Comparison of ENCODE assay signal across 9 mouse cellular contexts in the genomic region with DNA sequence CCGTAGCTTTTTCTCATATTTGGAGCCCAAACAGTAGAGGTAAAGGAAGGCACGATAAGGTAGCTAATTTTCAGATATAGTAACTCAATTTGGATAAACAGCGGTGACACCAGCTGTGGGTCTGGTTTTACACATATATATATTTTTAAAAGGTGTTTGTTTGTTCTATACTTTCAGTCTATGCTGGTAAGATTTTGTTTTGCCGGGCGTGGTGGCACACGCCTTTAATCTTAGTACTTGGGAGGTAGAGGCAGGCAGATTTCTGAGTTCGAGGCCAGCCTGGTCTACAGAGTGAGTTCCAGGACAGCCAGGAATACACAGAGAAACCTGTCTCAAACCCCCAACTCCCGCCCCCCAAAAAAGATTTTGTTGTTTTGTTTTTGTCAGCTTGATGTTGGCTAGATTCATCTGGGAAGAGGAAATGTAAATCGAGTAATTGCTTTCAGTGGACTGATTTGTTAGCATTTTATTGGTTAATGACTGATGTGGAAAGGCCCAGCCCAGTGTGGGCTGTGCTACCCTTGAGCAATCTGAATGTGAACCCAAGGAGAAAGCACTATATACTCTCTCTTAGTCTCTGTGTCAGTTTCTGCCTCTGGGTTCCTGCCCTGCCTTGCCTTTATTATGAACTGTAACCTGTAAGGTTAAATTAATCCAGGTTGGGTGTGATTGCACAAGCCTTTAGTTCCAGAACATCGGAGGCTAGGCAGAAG. TPM values are rescaled to one million over a fixed set of nuclear protein-coding genes. Genes with fewer than 3 reads are reported as not detected.
DNase-seq lines count a peak whose midpoint lies in the region; ATAC-seq and TF ChIP-seq lines count a peak whose summit lies in the region.
"Had no signal": no experiment of that assay in that cellular context is flagged by ENCODE, and none has a peak within 500 bp of the region (broad histone marks: within the 10 kb centered on the region; RNA-seq: fewer than 3 reads in every experiment).

No protein-coding gene starts in this region.

- peaks cover 9% of the 10 kb centered on the region for H3K36me3 ChIP-seq in embryonic facial prominence, embryonic 13.5 days
- H3K36me3 ChIP-seq in forebrain, postnatal 0 days (ENCODE audit: insufficient read depth), result 0 out of 2 replicates have a peak, but pooled peaks cover 5% of the 10 kb centered on the region
- peaks cover 2% of the 10 kb centered on the region for H3K36me3 ChIP-seq in liver, embryonic 16.5 days (ENCODE audit: control insufficient read depth, insufficient read depth)
- peaks cover 1% of the 10 kb centered on the region; the same call in 1 of the 2 replicates for H3K36me3 ChIP-seq in thymus, adult 2 months (ENCODE audit: control insufficient read depth, insufficient read depth, low read length)

- H3K27ac ChIP-seq in embryonic facial prominence, embryonic 13.5 days, result peak overlapping the region; percentile 62; the same call in 1 of the 2 replicates
- H3K27ac ChIP-seq in forebrain, postnatal 0 days (ENCODE audit: low read depth, low read length), result no peak overlapping the region
- no peak overlapping the region for H3K27ac ChIP-seq in liver, embryonic 16.5 days (ENCODE audit: low read length)
- H3K27ac ChIP-seq in thymus, adult 2 months (ENCODE audit: control insufficient read depth, insufficient read depth, low read length), result no peak overlapping the region
- H3K27ac ChIP-seq: embryonic facial prominence, embryonic 12.5 days had no signal

- peaks cover 23% of the 10 kb centered on the region for H3K4me1 ChIP-seq in embryonic facial prominence, embryonic 13.5 days
- H3K4me1 ChIP-seq in forebrain, postnatal 0 days (ENCODE audit: insufficient read depth), result peaks cover 15% of the 10 kb centered on the region
- peaks cover 37% of the 10 kb centered on the region for H3K4me1 ChIP-seq in liver, embryonic 16.5 days (ENCODE audit: control insufficient read depth, low read depth, low read length)
- H3K4me1 ChIP-seq in thymus, adult 2 months (replicated peaks; ENCODE audit: control insufficient read depth, insufficient read depth, low read length), result peaks cover 5% of the 10 kb centered on the region

- no peaks in the 10 kb centered on the region for H3K27me3 ChIP-seq in embryonic facial prominence, embryonic 13.5 days
- no peaks in the 10 kb centered on the region for H3K27me3 ChIP-seq in forebrain, postnatal 0 days (ENCODE audit: insufficient read depth, low read length)
- H3K27me3 ChIP-seq in liver, embryonic 16.5 days (ENCODE audit: control insufficient read depth, insufficient read depth, low read depth, low read length), result no peaks in the 10 kb centered on the region
- H3K27me3 ChIP-seq in thymus, adult 2 months (ENCODE audit: control insufficient read depth, insufficient read depth, low read length), result no peaks in the 10 kb centered on the region
- H3K27me3 ChIP-seq: embryonic facial prominence, embryonic 12.5 days had no signal

- H3K9me3 ChIP-seq in embryonic facial prominence, embryonic 13.5 days, result no peaks in the 10 kb centered on the region
- H3K9me3 ChIP-seq in forebrain, postnatal 0 days (ENCODE audit: low read length), result no peaks in the 10 kb centered on the region
- no peaks in the 10 kb centered on the region for H3K9me3 ChIP-seq in liver, embryonic 16.5 days (replicated peaks; ENCODE audit: control insufficient read depth, low read length)
- H3K9me3 ChIP-seq: embryonic facial prominence, embryonic 12.5 days had no signal

- no peak overlapping the region for H3K9ac ChIP-seq in embryonic facial prominence, embryonic 13.5 days
- no peak overlapping the region for H3K9ac ChIP-seq in forebrain, postnatal 0 days
- H3K9ac ChIP-seq in liver, embryonic 16.5 days (ENCODE audit: low read depth, low read length), result peak overlapping the region; percentile 31; the same call in 1 of the 2 replicates
- H3K9ac ChIP-seq: embryonic facial prominence, embryonic 12.5 days had no signal

- H3K4me2 ChIP-seq in embryonic facial prominence, embryonic 13.5 days, result peak overlapping the region; percentile 89; the same call in 1 of the 2 replicates
- H3K4me2 ChIP-seq in forebrain, postnatal 0 days (ENCODE audit: low read depth), result peak overlapping the region; percentile 75
- H3K4me2 ChIP-seq in liver, embryonic 16.5 days (ENCODE audit: low read depth, low read length), result peak overlapping the region; percentile 64

- 81% methylated on average over 10 of the region's 10 CpGs for WGBS in embryonic facial prominence, embryonic 13.5 days
- 88% methylated on average over 10 of the region's 10 CpGs for WGBS in forebrain, postnatal 0 days
- 72% methylated on average over 10 of the region's 10 CpGs for WGBS in liver, embryonic 16.5 days (ENCODE audit: insufficient replicate concordance)
- WGBS in thymus, adult 2 months, result 86% methylated on average over 10 of the region's 10 CpGs

- no peak for TF ChIP-seq CTCF in forebrain, postnatal 0 days (IDR thresholded peaks at IDR 0.05; ENCODE audit: low read depth)
- TF ChIP-seq CTCF in thymus, adult 2 months (IDR thresholded peaks at IDR 0.05; ENCODE audit: borderline replicate concordance, control insufficient read depth, extremely low read depth, insufficient read depth, low read length, poor library complexity), result no peak

- TF ChIP-seq POLR2A in thymus, adult 2 months (IDR thresholded peaks at IDR 0.05; ENCODE audit: control insufficient read depth, extremely low read depth, insufficient read depth, low read length, poor library complexity), result no peak

- ATAC-seq in embryonic facial prominence, embryonic 13.5 days (ENCODE audit: insufficient number of reproducible peaks, insufficient read depth, low FRiP score, low TSS enrichment, low read depth), result no peak
- no peak for ATAC-seq in forebrain, postnatal 0 days
- ATAC-seq in liver, embryonic 16.5 days (ENCODE audit: low read depth), result no peak

- DNase-seq in kidney, adult 9 months, result peak; percentile 54
- DNase-seq in kidney, adult 18-20 months, result no peak
- no peak for DNase-seq in forebrain, postnatal 0 days
- no peak for DNase-seq in adrenal gland, postnatal 4 days (ENCODE audit: low spot score in 2 of 2)
- no peak for DNase-seq in thymus, adult 2 months

- peak overlapping the region; percentile 75; the same call in 1 of the 2 replicates for H3K4me3 ChIP-seq in embryonic facial prominence, embryonic 13.5 days
- no peak overlapping the region for H3K4me3 ChIP-seq in forebrain, postnatal 0 days (ENCODE audit: low read depth, low read length)
- H3K4me3 ChIP-seq in liver, embryonic 16.5 days (ENCODE audit: low read depth, low read length), result peak overlapping the region; percentile 88; the same call in 1 of the 2 replicates
- no peak overlapping the region for H3K4me3 ChIP-seq in thymus, adult 2 months (ENCODE audit: control insufficient read depth, insufficient read depth, low read length)

RNA-seq across cellular contexts. Expression of gene Slc25a44, which starts 0.9 kb away (rescaled TPM):
- polyA plus RNA-seq in embryonic facial prominence, embryonic 13.5 days (2015; fragmentation: Nextera tagmentation; extraction: Ambion mirVana), result 16.5 and 16.7 TPM in 2 replicates
- total RNA-seq in forebrain, postnatal 0 days (2014; rRNA removed), result 51.4 and 63.3 TPM in 2 replicates
- 35.6 and 36.9 TPM in 2 replicates for polyA plus RNA-seq in forebrain, postnatal 0 days (2015; fragmentation: Nextera tagmentation; extraction: Ambion mirVana)
- 10.0 and 11.8 TPM in 2 replicates for polyA plus RNA-seq in liver, embryonic 16.5 days (2015; fragmentation: Nextera tagmentation; extraction: Ambion mirVana)
- total RNA-seq in adrenal gland, postnatal 4 days (2021), result 10 to 100 TPM; 34.9 to 35.7 TPM
- polyA plus RNA-seq in thymus, adult 2 months (2012; rRNA removed), result 30.8 and 32.5 TPM in 2 replicates

RNA-seq across cellular contexts. Expression of gene Pmf1, which starts 15.7 kb away (rescaled TPM):
- polyA plus RNA-seq in embryonic facial prominence, embryonic 13.5 days (2015; fragmentation: Nextera tagmentation; extraction: Ambion mirVana), result 121 and 153 TPM in 2 replicates
- 22.5 and 23.8 TPM in 2 replicates for total RNA-seq in forebrain, postnatal 0 days (2014; rRNA removed)
- polyA plus RNA-seq in forebrain, postnatal 0 days (2015; fragmentation: Nextera tagmentation; extraction: Ambion mirVana), result 27.4 and 30.5 TPM in 2 replicates
- 69.7 and 76.8 TPM in 2 replicates for polyA plus RNA-seq in liver, embryonic 16.5 days (2015; fragmentation: Nextera tagmentation; extraction: Ambion mirVana)
- 10 to 100 TPM; 78.8 to 79.0 TPM for total RNA-seq in adrenal gland, postnatal 4 days (2021)
- polyA plus RNA-seq in thymus, adult 2 months (2012; rRNA removed), result 138 and 151 TPM in 2 replicates

RNA-seq across cellular contexts. Expression of gene Sema4a, which starts 35.1 kb away (rescaled TPM):
- polyA plus RNA-seq in embryonic facial prominence, embryonic 13.5 days (2015; fragmentation: Nextera tagmentation; extraction: Ambion mirVana), result 10.3 and 13.3 TPM in 2 replicates
- 31.5 and 33.0 TPM in 2 replicates for total RNA-seq in forebrain, postnatal 0 days (2014; rRNA removed)
- polyA plus RNA-seq in forebrain, postnatal 0 days (2015; fragmentation: Nextera tagmentation; extraction: Ambion mirVana), result 19.1 and 25.8 TPM in 2 replicates
- 27.0 and 29.1 TPM in 2 replicates for polyA plus RNA-seq in liver, embryonic 16.5 days (2015; fragmentation: Nextera tagmentation; extraction: Ambion mirVana)
- total RNA-seq in adrenal gland, postnatal 4 days (2021), result 10 to 100 TPM; 11.5 to 15.5 TPM
- 99.3 and 109 TPM in 2 replicates for polyA plus RNA-seq in thymus, adult 2 months (2012; rRNA removed)

RNA-seq across cellular contexts. Expression of gene Bglap, which starts 41.6 kb away (rescaled TPM):
- polyA plus RNA-seq in embryonic facial prominence, embryonic 13.5 days (2015; fragmentation: Nextera tagmentation; extraction: Ambion mirVana), result 0.91 TPM in 1 of 2 replicates, not detected in the other
- 0.76 TPM in 1 of 2 replicates, not detected in the other for total RNA-seq in forebrain, postnatal 0 days (2014; rRNA removed)
- not detected in 2 replicates for polyA plus RNA-seq in forebrain, postnatal 0 days (2015; fragmentation: Nextera tagmentation; extraction: Ambion mirVana)
- polyA plus RNA-seq in liver, embryonic 16.5 days (2015; fragmentation: Nextera tagmentation; extraction: Ambion mirVana), result not detected in 2 replicates
- total RNA-seq in adrenal gland, postnatal 4 days (2021), result 1 to 10 TPM; 2.5 to 2.8 TPM
- polyA plus RNA-seq in thymus, adult 2 months (2012; rRNA removed), result 1.5 and 2.7 TPM in 2 replicates
- polyA plus RNA-seq: embryonic facial prominence, embryonic 12.5 days; gonadal fat pad, adult 2 months had no signal

RNA-seq across cellular contexts. Expression of gene Bglap2, which starts 47.4 kb away (rescaled TPM):
- 0.58 TPM in 1 of 2 replicates, not detected in the other for polyA plus RNA-seq in embryonic facial prominence, embryonic 13.5 days (2015; fragmentation: Nextera tagmentation; extraction: Ambion mirVana)
- total RNA-seq in forebrain, postnatal 0 days (2014; rRNA removed), result 9.2 TPM in 1 of 2 replicates, not detected in the other
- not detected in 2 replicates for polyA plus RNA-seq in forebrain, postnatal 0 days (2015; fragmentation: Nextera tagmentation; extraction: Ambion mirVana)
- polyA plus RNA-seq in liver, embryonic 16.5 days (2015; fragmentation: Nextera tagmentation; extraction: Ambion mirVana), result not detected in 2 replicates
- total RNA-seq in adrenal gland, postnatal 4 days (2021), result not detected
- 2.2 and 3.8 TPM in 2 replicates for polyA plus RNA-seq in thymus, adult 2 months (2012; rRNA removed)
- polyA plus RNA-seq: embryonic facial prominence, embryonic 12.5 days; gonadal fat pad, adult 2 months had no signal

Comparison
In these comparisons a context has a peak if more than half of its experiments do, and no peak if none do; other contexts are left out.
1. H3K4me3 ChIP-seq: peak in embryonic facial prominence, embryonic 13.5 days (single experiment) and liver, embryonic 16.5 days (single experiment); none in forebrain, postnatal 0 days (single experiment) and thymus, adult 2 months (single experiment).
2. Peak in every context shown above with its lines, with median percentiles within 50 percentile points of each other: H3K4me2 ChIP-seq.